Mouse (Mus musculus): ENCODE measurements around the gene Cadps2. TPM values are rescaled to one million over a fixed set of nuclear protein-coding genes. Genes with fewer than 3 reads are reported as not detected.

Cadps2 gene
- polyA plus RNA-seq, 1 experiment: not detected

DNA sequence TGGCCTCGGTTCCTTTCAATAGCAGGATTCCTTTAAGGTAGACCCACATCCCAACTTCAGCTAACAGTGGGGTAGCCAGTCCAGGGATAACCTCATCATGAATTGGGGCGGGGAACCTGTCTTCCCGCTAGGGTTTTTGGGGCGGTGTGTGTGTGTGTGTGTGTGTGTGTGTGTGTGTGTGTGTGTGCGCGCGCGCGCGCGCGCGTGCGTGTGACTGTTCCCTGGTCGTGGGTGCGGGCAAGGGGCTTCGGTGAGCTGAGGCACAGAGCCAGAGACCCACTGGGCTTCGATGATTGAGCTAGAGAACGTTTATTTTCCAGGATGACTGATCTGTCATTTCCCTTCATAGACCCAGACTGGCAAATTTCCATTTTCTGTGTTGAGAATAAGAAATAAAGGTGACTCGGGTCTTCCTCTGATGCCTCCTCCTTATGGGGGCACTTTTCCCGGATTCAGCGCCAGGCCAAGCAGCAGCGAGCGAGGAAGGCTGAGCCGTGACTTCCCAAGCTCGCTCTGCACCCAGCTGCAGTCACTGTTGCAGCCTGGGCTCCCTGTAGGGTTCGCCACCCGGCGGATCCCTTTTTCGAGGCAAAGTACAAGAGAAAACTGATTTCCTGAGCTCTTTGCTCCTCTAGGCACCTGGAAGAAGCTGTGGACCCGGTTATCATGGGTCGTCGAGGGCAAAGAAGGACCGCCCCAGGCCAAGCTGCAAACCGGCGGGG, 579.0 kb downstream of the Cadps2 start:
- TF ChIP-seq GATA1 (IDR thresholded peaks at IDR 0.05; ENCODE audit: low read length): no peak

DNA sequence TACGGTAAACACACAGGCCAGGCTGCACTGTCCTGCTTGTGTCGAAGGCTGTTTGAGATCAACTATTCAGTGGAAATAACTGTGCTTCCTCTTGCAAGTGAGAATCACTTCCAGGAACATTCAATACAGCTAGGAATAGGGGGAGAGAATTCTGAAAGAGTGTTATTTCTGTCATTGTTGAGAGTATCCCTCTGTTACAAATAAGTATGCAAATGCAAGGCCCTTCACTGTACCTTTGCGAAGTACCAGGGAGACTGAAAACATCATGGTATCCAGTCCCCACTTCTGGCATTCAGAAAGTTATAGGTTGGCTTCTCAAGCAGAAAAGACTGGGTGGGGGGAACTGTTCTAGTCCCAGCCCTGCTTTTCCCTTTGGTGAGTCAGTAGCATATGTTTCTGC, 581.2 kb downstream of the Cadps2 start:
- TF ChIP-seq GATA1 (IDR thresholded peaks at IDR 0.05; ENCODE audit: low read length): no peak

DNA sequence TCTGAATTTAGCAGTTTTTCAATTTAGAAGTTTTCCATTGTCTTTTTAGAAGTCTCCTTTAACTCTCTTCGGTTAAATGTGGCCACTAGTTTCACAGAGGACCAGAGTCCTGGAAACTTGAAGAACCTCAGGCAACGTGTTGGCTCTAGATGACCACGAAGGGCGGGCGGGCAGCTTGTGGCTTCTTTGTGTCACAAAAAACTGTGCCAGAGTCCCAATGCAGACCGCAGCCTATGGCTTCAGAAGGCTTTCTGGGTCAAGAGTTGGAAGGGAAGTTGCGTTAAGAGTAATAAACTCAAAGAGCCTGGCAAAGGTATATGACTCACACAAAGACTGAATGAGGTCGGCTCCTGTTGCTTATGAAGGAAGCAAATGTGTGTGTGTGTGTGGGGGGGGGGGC, 584.1 kb downstream of the Cadps2 start:
- no peak for TF ChIP-seq GATA1 (IDR thresholded peaks at IDR 0.05; ENCODE audit: low read length)

DNA sequence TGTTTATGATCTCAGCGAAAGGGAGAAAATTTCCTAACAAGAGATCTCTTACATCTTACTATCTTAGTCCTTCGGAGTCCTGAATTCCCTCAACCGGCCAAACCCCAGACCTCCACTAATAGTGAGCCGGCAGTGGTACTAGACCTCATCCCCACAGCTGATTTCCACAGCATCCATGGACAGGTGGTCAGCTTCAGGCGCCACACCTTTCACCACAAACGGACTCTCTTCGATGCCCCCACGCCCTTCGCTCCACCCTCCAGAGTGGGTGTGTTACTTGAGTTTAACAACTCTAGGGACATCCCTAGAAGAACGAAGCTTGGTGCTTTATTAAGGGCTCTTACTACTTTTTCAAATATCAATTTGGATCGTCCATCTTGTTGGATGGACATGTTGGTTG, 584.6 kb downstream of the Cadps2 start:
- TF ChIP-seq GATA1 (IDR thresholded peaks at IDR 0.05; ENCODE audit: low read length): no peak

DNA sequence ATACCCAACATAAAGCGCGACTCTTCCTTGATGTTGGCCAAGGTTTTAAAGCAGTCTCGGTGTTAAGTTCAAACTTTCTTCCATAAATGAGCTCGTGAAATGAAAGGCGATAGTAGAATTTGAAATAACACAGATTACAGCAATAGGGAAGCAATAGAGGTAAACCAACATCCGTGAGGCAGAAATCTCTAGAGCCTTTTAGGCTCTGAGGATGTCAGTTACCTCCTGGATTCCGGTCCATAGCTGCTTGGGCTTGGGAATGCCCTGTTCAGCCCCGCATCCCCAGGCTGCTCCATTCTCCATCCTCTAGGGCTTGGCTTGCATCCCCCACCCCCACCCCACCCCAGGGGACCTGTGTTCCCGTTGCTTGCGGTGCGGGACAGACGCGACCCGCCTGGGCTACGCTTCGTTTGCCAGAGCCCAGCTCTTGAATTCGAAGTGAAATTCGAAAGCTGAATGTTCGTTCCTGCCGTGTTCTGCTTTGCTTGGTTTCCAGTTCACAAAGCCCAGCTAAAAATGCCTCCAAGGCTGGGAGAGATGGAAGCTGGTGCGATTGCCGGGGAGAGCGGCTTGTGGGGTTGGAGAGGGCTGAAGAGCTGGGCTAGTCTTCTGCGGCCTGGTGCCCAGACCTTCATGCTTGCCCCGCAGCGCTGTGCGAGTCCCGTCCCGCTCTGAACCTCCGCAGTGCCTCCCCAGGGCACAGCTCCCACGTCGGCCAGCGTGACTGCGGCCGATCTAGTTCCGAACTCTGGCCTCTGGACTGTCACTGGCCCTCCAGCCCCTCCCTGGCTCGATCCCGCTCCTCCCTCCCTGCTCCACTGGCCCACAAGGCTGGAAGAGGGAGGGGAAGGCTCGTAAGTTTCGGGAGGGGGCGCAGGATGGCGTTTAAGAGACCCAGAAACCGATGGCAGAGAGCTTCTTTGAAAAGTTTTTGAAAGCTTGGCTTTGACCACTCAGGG, 585.6 kb downstream of the Cadps2 start:
- no peak for TF ChIP-seq GATA1 (IDR thresholded peaks at IDR 0.05; ENCODE audit: low read length)

DNA sequence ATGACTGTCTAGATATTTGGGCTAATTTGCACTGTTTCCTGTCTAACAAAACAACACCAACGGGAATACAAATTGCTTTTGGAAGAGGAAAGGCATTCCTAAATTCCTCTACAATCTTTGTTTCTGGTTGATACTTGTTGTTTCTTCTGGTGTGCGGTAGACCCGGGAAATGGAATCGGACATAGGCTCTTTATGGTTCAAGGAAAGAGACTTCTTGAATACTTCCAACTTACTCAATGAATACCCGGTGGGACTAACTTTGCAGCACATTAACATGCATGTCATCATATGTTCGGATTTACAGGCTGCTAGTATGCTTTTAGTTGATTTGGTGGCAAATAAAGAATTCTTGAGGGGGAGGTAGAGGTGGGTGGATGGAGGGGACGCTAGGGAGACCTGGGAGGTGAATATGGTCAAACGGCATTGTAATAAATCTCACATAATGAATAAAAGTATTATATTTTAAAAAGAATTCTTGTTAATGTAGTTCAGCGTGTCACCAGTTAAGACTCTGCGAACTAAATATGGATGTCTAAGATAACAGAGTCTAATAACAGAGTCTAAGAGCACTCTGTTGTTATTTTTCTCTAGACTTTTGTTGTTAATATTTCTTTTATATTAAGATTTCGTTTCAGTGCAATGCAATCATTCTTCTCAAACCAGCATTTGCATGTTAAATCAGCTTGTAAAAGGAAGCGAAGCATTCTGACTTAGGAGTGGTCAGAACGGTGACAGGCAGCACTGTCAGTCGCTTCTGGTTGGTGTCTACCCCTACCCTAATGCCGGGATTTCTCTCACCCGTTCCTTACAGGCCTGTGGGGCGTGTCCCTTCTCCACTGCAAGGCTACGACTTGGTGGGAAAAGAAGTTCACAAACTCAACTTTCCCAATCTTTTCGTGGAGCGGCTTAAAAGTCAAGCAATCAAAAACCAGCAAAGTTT, 586.8 kb downstream of the Cadps2 start:
- no peak for TF ChIP-seq GATA1 (IDR thresholded peaks at IDR 0.05; ENCODE audit: low read length)

DNA sequence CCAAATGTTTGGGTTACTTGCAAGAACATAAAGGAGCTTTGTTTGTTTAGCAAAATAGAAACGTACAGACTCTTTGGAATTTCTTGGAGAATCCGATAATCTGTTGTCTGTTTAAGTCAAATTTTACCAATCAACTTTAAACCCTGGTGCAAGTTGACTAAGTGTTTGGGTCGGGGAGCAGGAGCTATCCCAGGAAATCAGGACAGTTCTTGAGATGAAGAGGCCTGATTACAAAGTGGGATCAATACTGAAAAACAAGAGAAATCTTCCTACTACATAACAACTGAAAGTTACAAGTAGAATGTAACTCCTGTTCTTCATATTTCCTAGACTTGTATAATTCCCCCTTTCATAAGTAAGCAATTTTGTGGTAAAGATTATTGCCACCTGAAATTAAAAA, 587.8 kb downstream of the Cadps2 start:
- TF ChIP-seq GATA1 (IDR thresholded peaks at IDR 0.05; ENCODE audit: low read length): no peak

DNA sequence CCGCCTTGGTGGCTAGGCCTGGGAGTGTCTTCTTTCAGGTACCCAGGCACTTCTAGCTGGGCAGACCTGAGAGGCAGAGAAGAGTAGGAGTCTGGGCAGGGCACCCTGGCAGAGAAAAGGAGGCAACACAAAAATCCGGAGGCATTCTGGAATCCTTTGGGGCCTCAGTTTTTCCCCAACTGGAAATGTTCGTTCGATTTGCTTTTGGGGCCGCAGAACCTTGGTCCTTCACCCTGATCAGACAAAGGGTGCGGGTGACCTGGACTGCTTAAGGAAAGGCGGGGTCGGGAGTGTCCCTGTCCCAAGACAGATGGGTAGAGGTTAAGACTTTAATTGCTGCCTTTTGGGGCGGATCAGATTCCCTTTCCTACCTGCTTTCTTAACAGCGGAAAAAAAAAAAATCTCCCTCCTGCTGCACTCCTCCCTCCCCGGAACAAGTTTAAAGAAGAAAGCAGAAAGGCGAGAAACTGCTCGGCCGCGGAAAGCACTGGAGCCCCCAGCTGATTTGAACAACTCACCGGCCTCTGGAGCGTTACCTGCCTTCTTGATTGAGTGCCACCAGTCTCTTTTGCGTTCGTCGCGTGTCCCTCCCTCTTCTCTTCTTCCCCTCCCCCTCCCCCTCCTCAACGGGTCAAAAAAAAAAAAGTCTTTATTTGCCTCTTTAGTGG, 588.8 kb downstream of the Cadps2 start:
- TF ChIP-seq GATA1 (IDR thresholded peaks at IDR 0.05; ENCODE audit: low read length): no peak

DNA sequence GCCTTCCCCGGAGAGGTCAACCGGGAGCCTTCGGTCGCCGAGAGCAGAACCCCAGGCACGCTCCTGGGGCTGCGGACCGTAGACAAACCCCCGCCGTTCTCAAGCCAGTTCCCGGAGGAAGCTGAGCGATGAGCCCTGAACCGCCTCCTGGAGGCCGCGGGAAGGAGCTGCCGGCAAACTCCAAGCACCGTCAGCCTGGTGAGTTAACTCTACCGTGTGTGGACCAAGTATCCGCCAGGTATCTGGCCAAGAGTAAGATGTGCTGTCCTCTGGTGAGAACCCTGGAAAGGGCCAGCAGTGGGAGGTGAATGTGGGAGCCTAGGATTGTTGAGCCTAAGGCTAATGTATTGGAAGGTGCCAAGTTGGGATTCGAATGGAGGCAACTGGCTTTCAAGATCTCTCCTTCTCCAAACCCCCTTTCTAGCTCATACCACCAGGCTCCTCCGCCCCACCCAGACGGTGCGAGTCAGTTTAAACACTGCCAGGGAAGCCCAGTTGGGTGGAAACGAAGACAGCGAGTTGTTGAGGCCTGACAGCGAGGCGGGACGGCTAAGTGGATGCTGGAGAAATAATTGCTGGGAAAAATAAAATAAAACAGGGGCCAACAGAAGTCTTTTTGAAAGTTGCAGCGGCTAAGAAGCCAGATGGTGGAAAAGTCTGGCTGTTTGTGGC, 589.5 kb downstream of the Cadps2 start:
- no peak for TF ChIP-seq GATA1 (IDR thresholded peaks at IDR 0.05; ENCODE audit: low read length)

DNA sequence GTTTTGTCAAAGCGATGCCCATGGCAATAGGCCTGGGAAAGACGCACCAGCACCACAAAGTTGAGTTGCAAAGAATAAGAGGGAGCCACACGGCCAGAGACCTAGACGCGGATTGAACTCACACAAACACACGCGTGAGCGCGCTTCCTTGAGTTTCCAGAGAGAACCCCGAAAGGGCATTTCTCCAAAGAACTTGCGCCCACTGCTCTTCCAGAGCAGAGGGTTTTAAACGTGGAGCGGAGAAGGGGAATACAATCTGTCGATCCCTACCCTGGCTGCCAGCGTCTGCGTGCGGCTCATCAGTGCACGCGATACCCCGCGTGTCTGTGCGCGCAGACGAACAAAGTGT, 590.2 kb downstream of the Cadps2 start:
- no peak for TF ChIP-seq GATA1 (IDR thresholded peaks at IDR 0.05; ENCODE audit: low read length)

DNA sequence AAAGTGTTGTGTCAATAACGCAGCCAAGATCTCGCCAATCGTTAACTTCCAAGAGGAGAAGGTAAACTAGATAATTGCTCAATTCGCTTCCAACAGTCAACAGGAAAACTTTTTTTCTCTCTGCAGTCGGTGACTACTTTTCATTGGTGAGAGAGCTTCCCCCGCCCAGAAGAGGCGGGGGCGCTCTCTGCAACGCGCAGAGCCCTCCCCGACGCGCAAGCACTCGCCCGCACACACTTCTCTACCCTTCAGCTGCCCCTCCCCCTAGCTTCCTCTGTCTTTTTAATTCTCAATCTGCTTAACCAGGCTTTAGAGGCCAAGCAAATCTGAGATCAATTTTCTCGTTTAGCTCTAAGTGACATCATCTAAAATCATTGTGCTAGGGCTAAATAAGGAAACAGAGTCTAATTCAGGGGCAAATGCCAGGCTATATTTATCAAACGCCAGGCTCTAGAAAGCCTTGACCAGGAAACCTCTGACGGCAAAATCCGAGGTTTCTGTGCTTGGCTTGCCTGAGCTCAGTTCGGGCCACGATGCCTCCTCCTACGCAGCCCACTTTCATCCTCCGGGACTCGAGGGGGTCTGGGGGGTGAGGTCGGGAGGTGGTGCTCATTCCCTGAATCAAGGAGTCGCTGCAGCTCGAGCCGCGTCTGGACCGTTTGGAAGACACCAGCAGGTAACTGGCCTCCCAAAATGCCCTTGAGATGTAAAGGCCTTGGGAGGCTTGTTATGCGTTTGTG, 590.7 kb downstream of the Cadps2 start, which contains the start of gene Fezf1:
Gene Fezf1 (minus strand): TSS at position 50 of the 740 bp plus-strand sequence.
- no peak for TF ChIP-seq GATA1 (IDR thresholded peaks at IDR 0.05; ENCODE audit: low read length)

DNA sequence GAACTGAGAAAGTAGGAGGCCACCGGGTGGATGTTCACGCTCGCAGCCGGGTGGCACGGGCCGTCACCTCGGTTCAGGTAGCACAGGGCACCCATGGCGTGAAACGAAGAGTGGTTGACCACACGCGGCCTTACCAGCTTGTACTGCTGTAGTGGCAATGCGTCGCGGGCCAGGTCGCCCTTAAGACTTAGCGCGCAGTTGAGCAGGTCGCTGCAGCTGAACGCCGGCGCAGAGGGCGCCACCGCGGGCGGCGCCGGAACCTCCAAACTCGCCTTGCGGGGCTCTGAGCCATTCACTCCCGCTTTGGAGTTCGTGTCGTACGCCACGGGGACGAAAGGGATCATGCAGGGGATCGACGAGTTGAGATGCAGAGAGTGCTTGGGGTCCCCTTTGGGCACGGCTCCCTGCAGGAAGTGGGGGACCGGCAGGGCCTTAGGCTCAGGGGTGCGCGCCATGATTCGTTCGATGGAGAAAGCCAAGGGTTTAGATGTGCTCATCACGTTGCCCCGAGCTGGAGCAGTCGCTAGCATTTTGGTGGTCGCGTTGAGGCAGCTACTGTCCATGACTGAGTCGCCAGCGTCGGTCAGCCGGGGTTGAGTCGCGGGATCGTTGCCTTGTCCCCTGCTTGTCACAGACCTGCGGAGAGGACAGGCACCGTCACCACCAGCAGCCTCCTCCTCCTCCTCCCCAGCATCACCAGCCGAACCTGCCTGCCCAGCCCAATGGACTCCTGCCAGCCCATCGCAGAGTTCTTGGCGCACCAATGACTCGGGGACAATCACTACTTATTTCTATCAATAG, 591.5 kb downstream of the Cadps2 start:
- no peak for TF ChIP-seq GATA1 (IDR thresholded peaks at IDR 0.05; ENCODE audit: low read length)
